Mouse (Mus musculus): Measurements from ENCODE around the gene Dock4.

Gene Dock4

DNA sequence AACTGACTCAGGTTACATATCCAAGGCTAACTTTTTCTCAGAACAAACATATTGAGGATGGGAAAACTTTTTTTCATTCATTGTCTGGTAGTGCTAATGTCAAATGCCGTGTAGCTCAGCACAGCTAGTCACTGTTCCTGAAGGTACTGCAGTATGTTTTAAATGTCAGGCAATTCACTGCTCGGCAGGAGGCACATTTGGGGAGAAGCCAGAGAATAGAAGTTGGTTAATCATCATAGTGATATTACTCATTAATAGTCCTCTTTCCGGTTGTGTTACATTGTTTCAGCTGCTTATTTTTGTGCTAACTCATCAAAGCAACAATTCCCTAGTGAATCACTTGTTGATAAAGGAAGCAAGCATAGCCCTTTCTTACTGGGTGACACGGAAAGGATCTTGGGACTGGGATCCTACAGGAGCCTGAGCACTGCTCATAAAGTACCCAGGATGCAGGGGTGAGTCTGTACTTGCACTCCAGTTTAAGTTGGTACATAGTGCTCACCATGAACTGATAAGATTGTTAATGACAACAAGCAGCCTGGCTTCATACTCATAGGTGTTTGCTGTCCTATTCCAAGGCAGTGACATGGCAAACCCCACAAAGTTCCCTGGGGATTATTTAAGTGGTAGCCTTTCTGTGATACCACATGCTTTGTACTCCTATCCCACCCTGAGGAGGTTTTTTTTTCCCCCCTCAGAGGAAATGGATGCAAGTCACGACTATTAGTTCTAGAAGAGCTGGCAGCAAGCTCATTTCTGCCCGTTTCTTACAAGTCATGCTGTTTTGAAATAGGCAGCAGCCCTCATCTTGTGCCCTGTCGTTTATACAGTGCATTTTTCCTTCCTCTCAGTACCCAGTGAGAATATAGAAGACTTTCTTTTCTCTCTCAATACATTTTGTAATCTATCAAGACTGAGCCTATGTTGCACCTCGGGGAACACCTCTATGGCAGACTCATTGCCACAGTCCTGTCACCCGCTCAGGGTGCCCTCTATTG lies 123.5 kb downstream of the Dock4 start:
- no peak for DNase-seq (ENCODE audit: low read depth, low spot score)

DNA sequence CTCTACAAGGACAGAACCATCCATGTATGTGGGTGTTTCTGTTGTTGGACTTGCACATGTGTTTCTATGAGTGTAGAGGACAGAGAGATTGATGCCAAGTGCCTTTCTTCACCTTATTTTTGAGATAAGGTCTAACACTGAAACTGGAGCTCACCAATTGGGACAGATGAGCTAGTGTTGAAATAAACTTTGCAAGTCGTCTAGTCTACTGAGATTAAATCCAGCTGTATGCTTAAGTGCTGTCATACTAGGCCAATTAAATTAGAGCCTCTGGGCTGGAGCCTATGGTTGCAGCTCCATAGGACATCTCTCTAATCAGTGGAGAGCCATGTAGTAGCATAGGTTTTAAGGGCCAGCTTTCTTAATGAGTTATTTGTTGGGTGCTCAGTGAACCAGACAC lies 124.5 kb downstream of the Dock4 start:
- no peak for DNase-seq (ENCODE audit: low read depth, low spot score)

GRCm38 (mm10) chr12:40574051-40574450 lies 128.3 kb downstream of the Dock4 start:
- no peak for DNase-seq (ENCODE audit: low read depth, low spot score)

- DNase-seq (ENCODE audit: low read depth, low spot score): no peak
Observed at GRCm38 (mm10) chr12:40576749-40577148, 131.0 kb downstream of the Dock4 start.

GRCm38 (mm10) chr12:40580351-40580750 lies 134.6 kb downstream of the Dock4 start:
- no peak for DNase-seq (ENCODE audit: low read depth, low spot score)

- no peak for DNase-seq (ENCODE audit: low read depth, low spot score)
Observed at GRCm38 (mm10) chr12:40581037-40581436, 135.3 kb downstream of the Dock4 start.

DNA sequence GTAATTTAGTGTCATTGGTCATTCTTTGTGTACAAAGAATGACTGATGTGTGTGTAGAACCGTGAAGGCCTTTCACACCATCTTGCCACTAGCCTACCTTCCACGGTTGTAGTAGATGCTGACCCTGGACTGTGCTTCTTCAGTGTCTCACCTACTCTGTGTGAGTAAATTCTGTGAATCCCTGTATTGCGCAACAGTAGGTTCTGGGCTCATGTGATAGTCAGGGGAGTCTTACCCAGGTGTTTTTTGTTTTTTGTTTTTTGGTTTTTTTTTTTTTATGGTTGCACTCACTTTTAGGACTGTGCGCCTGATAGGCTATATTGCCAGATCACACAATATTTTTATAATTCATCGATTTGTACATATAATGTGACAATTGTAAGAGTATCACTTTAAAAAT lies 136.3 kb downstream of the Dock4 start:
- no peak for DNase-seq (ENCODE audit: low read depth, low spot score)

- no peak for DNase-seq (ENCODE audit: low read depth, low spot score)
Observed at GRCm38 (mm10) chr12:40584526-40585289, 139.0 kb downstream of the Dock4 start.

DNA sequence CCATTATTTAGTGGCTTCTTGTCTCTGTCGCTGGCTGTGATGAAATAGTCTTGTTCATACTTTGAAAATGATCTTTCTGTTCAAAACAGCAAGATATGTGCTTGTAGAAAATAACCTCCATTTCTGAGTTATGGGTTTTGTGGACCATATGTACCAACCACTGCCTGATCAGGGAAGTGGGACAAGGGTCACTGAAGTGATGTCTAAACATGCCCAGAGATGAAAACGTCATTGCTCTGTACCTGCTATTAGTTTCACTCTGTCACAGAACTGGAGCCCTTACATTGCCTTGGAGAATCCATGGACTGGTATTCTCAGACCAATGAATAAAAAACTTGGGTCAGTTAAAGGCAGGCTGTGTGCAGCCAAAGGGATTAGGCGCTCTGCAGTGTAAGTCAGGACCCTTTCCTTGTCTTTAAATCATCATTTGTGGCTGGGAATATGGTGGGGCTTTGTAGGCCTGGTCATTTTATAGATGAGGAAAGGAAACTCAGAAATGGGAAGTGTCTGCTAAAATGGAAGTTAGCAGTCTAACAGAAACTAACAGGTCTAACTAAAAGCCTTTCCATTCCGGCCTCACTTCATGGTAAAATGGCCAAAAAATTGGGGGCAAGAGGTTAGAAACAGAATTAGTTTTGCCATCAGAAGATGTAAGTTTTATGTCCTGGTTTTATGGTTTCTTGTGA lies 139.8 kb downstream of the Dock4 start:
- no peak for DNase-seq (ENCODE audit: low read depth, low spot score)

- no peak for DNase-seq (ENCODE audit: low read depth, low spot score)
Observed at GRCm38 (mm10) chr12:40594161-40594560, 148.4 kb downstream of the Dock4 start.

DNA sequence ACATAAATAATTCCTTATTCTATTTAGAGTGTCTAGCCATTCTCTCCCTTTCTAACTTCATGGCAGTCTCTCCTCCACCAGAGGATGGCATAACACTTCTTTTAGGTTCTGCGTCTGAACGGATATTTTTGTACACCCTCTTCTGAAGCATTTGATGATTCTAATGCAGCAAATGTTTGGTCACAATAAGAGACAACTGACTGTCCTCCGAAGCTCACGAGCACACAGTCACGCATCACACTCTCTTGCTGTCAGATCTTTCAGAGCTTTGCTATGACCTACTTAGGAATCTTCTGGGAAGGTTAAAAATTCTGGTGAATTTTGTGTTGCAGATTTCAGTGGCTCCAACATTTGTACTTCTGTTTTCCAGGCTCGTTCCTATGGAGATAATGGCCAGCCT lies 149.7 kb downstream of the Dock4 start:
- peak; percentile 64 for DNase-seq (ENCODE audit: low read depth, low spot score)

GRCm38 (mm10) chr12:40596020-40596419 lies 150.3 kb downstream of the Dock4 start:
- DNase-seq (ENCODE audit: low read depth, low spot score): no peak

DNA sequence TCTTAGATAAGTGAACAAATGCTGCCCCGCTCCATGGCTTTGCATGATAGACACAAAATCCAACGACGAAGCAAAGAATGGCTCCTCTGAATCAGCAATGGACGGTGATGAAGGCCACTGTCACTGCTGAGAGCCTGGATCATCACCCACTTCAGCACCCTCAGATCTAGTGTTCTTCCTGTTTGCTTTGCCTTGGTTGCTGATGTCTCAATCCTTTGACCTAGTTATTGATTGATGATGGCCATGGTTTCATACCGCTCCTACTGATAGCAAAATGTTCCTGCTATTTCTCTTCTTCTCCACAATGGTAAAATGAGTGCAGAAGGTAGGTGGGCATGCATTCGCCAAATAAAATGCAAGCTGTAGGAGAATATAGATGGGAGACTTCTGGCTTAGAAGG lies 150.7 kb downstream of the Dock4 start:
- no peak for DNase-seq (ENCODE audit: low read depth, low spot score)

GRCm38 (mm10) chr12:40599952-40600351 lies 154.2 kb downstream of the Dock4 start:
- no peak for DNase-seq (ENCODE audit: low read depth, low spot score)

DNA sequence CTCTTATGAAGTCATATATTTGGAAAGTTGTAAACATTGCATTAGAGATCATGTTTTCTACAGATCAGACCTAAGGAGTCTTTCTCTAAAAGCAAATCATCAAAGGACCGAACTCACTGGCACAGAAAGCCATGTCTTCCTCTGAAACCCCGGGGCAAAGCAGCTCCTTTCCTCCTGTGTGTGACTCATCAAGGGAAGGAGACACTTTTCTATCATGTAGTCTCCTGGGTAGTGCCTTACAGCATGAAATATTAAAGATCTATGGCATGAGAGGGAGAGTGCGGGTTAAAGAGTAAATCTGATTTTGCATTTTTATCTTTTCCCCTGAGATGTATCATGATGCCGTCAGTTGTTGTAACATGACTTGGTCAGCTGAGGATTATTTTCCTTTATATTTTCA lies 159.8 kb downstream of the Dock4 start:
- DNase-seq (ENCODE audit: low read depth, low spot score): no peak

DNA sequence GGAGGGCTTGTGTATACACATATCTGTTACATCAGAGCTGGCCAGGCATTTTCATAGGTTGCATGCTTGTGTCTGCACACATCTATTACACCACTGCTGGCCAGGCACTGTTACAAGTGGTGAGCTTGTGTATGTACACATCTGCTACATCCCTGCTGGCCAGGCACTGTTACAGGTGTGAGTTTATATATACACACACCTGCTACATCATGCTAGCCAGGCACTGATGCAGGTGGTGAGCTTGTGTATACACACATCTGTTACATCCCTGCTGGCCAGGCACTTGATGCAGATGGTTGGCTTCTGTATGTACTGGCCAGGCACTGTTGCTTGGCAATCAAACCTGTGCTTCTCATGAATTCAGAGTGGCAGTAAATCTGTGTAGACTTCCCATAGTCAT lies 177.2 kb downstream of the Dock4 start:
- DNase-seq (ENCODE audit: low read depth, low spot score): no peak

- DNase-seq (ENCODE audit: low read depth, low spot score): no peak
Observed at GRCm38 (mm10) chr12:40626521-40626920, 180.8 kb downstream of the Dock4 start.

GRCm38 (mm10) chr12:40633242-40633641 lies 187.5 kb downstream of the Dock4 start:
- DNase-seq (ENCODE audit: low read depth, low spot score): peak; percentile 38

- DNase-seq (ENCODE audit: low read depth, low spot score): no peak
Observed at GRCm38 (mm10) chr12:40634169-40634568, 188.4 kb downstream of the Dock4 start.

DNA sequence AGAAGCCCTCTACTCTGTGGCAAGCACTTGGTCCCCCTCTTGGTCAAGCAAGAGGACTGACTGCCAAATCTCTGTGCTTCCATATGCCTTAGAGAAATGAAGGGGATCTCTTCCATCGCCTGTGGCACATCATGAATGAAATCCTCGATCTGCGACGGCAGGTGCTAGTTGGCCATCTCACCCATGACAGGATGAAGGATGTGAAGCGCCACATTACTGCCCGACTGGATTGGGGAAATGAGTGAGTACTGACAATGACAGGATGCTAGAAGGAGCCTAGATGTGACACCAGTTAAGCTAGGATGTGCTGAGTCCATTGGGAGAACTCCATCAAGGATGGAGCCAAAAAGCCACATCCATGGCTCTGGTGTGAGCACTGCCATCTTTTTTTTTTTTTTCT lies 190.2 kb downstream of the Dock4 start:
- DNase-seq (ENCODE audit: low read depth, low spot score): no peak

- no peak for DNase-seq (ENCODE audit: low read depth, low spot score)
Observed at GRCm38 (mm10) chr12:40637427-40637826, 191.7 kb downstream of the Dock4 start.

DNA sequence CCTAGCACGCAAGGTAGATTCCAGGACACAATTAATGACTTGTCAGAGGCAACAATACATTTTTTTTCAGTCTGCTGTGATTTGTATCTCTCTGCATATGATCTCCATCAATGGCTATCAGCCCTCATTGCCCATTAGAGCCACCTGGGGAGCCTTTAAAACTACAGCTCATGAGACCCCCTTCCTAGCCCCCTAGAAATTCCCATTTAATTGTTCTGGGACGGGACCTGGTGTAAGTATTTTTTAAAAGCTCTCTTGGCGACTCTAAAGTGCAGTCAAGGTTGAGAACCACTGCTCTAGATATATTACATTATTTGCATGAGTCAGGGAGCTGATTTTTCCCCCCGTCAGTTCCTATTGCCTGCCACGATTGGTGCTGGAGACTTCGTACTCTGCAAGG lies 200.1 kb downstream of the Dock4 start:
- DNase-seq (ENCODE audit: low read depth, low spot score): no peak

Measured in telencephalon, adult 2 months (tissue).